Mouse (Mus musculus) myocyte (in vitro differentiated cells): Measurements from ENCODE around the gene Trpm3.

ENCODE experiments used
- CEBPB ChIP-seq: IDR thresholded peaks from 2 replicates; pipeline ENCODE4 v1.6.1; 2011; ENCODE audit warnings: mild to moderate bottlenecking, moderate library complexity; ENCODE audit not compliant: poor library complexity, insufficient read depth, severe bottlenecking
- E2F4 ChIP-seq: IDR thresholded peaks from one replicate; pipeline ENCODE4 v1.6.1; 2011; ENCODE audit warnings: mild to moderate bottlenecking, control low read depth, moderate library complexity; ENCODE audit not compliant: insufficient read depth
- MAX ChIP-seq: IDR thresholded peaks from one replicate; pipeline ENCODE4 v1.6.1; 2011; ENCODE audit warnings: low read depth, mild to moderate bottlenecking, control low read depth
- MYOD1 ChIP-seq, 3 experiments: IDR thresholded peaks; one replicate each; pipeline ENCODE4 v1.6.1; 2011; ENCODE audit warnings: control low read depth in 2 of 3, low read depth in 2 of 3, mild to moderate bottlenecking in 2 of 3, moderate library complexity in 1 of 3; ENCODE audit not compliant: insufficient read length in 2 of 3, control insufficient read depth in 1 of 3
- MYOG ChIP-seq, 3 experiments: IDR thresholded peaks; one replicate each; pipeline ENCODE4 v1.6.1; 2011; ENCODE audit warnings: control low read depth in 2 of 3, low read depth in 2 of 3, mild to moderate bottlenecking in 2 of 3; ENCODE audit not compliant: insufficient read length in 2 of 3, control insufficient read depth in 1 of 3, insufficient read depth in 1 of 3
- POLR2A ChIP-seq: IDR thresholded peaks from one replicate; pipeline ENCODE4 v1.6.1; 2011; ENCODE audit warnings: low read depth, mild to moderate bottlenecking, control low read depth, moderate library complexity; ENCODE audit not compliant: insufficient read length
- POLR2AphosphoS2 ChIP-seq: IDR thresholded peaks from one replicate; pipeline ENCODE4 v1.6.1; 2011; ENCODE audit warnings: low read depth, control low read depth; ENCODE audit not compliant: insufficient read length
- REST ChIP-seq: IDR thresholded peaks from one replicate; pipeline ENCODE4 v1.6.1; 2011; ENCODE audit warnings: mild to moderate bottlenecking, control low read depth, moderate library complexity; ENCODE audit not compliant: insufficient read depth, insufficient read length
- USF1 ChIP-seq: IDR thresholded peaks from one replicate; pipeline ENCODE4 v1.6.1; 2011; ENCODE audit warnings: low read depth, mild to moderate bottlenecking, control low read depth, moderate library complexity

DNA sequence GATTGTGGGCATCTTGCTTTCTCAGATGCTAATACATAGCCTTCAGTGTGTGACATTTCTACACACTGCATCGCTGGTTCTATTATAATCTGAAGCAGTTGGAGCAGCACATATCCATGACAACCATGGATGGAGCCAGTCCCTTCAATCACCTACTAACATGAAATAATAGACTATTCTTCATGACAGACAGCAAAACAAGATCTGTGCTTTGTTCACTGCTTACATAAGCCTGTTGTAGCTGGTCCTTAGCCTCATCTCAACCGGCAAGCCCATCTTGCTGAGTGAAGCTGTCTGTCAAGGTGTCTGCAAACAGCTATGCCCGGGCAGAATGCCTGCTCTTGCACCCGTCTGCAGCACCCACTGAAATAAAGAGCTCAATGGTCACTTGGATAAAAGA lies 819.6 kb downstream of the Trpm3 start:
- no peak for TF ChIP-seq MYOG (IDR thresholded peaks at IDR 0.05; ENCODE audit: control insufficient read depth in 1 of 3, insufficient read depth in 1 of 3, insufficient read length in 2 of 3, low read depth in 2 of 3)
- no peak for TF ChIP-seq REST
- TF ChIP-seq POLR2A, result no peak
- TF ChIP-seq CEBPB, result no peak
- TF ChIP-seq POLR2AphosphoS2, result no peak
- no peak for TF ChIP-seq USF1
- no peak for TF ChIP-seq MAX
- TF ChIP-seq MYOD1 (IDR thresholded peaks at IDR 0.05; ENCODE audit: control insufficient read depth in 1 of 3, insufficient read length in 2 of 3, low read depth in 2 of 3), result no peak
- TF ChIP-seq E2F4, result no peak
